Mouse (Mus musculus): Measurements from ENCODE around the gene Tmem40. TPM values are rescaled to one million over a fixed set of nuclear protein-coding genes. Genes with fewer than 3 reads are reported as not detected.

Gene Tmem40
- under 1 TPM; 0.40 to 0.71 TPM for total RNA-seq (2021)

- DNase-seq, result no peak
Measured at GRCm38 (mm10) chr6:115761995-115762756, at the start of gene Tmem40. Tmem40 (minus strand) TSS chr6:115762410.

DNA sequence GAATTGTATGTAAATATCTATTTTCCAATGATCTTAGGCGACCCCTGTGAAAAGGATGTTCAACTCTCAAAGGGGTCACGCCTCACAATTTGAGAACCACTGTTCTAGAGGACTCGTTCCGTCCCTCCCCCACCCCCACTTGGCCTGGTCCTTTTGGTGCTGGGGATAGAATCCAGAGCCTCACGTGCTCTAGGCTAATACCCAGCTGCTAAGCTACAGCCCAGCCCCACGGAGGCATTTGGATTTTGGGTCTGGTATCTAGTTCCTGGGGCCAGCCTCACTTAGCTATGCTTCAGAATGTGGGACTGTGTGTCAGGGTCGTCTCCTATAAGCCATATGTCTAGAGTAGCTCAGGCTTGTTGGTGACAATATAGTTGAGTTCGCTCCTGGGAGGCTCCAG, 49.4 kb upstream of the Tmem40 start:
- DNase-seq, result no peak

- peak; percentile 86 to 87 for DNase-seq
Measured at GRCm38 (mm10) chr6:115808488-115809231, 46.5 kb upstream of the Tmem40 start, which contains the start of gene Rpl32. Rpl32 (minus strand) TSS chr6:115808747.

DNA sequence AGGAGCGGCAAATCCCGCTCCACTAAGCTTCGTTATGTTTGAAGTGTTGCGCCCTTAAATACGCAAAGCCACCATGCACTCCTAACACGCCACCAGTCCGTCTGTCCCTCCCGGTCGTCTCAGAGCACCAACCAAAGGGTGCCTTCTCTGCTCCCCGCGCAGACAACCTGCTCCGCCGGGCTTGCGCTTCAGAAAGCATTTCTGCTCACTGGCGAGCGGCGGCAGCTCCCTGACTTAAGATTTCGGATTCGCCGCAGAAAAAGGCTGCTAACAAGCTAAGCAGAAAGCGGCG, 45.9 kb upstream of the Tmem40 start:
- DNase-seq, result no peak

- no peak for DNase-seq
Measured at GRCm38 (mm10) chr6:115807464-115808195, 45.4 kb upstream of the Tmem40 start.

DNA sequence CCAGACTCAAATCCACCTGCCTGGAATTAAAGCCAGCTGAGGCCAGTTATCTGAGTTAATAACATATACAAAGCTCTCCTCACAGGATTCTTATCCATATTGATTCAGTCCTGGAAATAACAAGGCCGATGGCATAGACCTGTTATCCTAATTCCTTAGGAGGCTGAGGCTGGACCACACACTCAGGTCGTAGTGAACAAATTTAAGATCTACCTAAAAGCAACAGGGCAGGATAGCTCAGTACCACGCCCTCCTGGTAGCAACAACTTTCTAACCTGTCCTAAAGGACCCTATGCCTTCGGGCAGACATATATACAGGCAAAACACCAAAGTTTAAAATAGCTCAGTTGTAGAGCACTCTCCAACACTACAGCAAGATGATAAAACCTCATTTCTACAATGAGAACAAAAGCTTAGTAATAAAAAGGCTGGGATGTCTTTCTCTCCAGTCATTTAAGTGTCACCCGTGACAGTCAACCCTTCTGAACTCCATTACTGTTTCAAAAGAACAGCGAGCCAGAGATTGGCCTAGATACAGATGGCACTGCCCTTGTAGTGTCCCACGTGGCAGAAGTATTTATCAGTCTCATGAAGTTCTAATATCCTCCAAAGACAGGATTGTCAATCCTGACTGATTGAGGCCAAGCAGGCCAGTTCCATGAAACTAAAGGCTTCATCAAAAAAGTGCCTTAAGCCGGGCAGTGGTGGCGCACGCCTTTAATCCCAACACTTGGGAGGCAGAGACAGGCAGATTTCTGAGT, 42.4 kb upstream of the Tmem40 start:
- no peak for DNase-seq

DNA sequence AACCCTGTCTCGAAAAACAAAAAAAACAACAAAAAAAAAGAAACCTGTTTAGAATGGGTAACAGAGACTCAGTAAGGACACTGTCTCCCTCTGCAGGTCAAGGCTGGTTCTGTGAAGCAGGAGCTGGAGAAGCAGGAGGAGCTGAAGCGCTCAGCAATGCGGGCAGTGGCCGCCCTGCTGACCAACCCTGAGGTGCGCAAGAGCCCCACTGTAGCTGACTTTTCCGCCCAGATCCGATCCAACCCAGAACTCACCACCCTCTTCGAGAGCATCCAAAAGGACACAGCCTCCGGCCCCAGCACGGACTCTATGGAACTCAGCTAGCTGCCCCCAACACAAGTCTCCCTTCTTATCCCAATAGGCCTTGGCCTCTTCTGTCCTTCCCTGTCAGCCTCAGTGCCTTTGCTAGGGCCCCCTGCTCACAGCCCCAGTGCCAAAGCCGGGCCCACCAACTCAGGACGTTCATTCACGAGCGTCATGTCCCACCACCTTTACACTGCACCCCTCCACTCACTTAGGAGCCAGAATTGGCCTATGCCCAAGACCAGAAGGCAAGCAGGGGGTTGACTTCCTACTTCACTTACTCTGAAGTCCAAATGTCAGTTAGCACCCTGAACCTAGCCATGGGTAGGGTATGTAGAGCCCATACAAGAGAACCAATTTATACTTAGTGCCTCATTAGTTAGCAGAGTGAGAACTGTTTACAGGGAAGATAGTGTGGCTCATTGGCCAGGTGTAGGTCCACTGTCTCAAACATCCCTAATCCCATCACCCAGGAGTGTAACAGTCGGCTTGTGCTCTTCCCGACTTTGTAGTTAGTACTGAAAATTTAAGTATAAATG, 41.6 kb upstream of the Tmem40 start:
- peak; percentile 60 to 68 for DNase-seq

GRCm38 (mm10) chr6:115801811-115802210, 39.6 kb upstream of the Tmem40 start:
- no peak for DNase-seq

GRCm38 (mm10) chr6:115792691-115793215, 30.5 kb upstream of the Tmem40 start:
- no peak for DNase-seq

GRCm38 (mm10) chr6:115791842-115792686, 29.9 kb upstream of the Tmem40 start:
- no peak for DNase-seq

- no peak for DNase-seq
Measured at GRCm38 (mm10) chr6:115791016-115791415, 28.8 kb upstream of the Tmem40 start.

GRCm38 (mm10) chr6:115782781-115783180, 20.6 kb upstream of the Tmem40 start:
- no peak for DNase-seq

DNA sequence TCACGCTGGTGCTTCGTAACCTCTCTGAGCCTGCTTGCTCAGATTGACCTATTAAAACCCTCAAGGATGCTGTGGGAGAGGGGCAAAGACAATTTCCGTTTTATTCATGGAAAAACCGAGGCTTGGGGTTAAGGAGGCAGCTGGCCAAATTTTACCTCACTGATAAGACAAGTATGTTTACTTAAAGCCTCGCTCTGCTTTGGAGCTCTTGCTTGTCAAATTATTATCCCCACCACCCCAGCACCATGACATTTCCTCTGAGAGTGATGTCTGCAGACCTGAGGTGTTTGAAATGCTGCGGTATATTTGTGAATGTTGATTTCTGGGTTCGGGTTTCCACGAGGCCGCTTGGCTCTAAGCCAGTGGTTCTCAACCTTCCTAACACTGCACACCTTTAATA, 14.2 kb upstream of the Tmem40 start:
- DNase-seq, result no peak

DNA sequence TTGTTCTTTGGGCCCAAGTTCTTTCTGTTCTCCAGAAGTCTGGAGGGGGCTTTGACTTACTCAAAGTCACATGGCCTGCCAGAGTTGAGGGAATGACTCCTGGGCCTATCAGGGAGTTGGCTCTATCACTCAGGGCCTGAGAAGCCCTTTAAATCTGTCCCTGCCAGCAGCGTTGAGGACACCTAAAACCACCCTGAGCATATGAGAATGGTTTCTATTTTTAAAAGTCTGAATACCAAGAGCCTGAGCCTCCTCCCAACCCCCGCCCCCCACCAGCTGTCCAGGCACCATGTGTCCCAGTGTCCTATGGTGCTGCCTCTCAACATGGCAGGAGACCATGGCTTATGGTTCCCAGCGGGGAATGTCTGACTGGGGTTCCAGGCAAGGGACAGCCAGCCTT, 13.6 kb upstream of the Tmem40 start:
- no peak for DNase-seq

GRCm38 (mm10) chr6:115774501-115774921, 12.3 kb upstream of the Tmem40 start, which contains the start of gene Cand2:
Cand2 (plus strand) TSS chr6:115774538.
- DNase-seq, result peak in 1 of 2 experiments; percentile 16

- DNase-seq, result peak in 1 of 2 experiments; percentile 7
Measured at GRCm38 (mm10) chr6:115773966-115774413, 11.8 kb upstream of the Tmem40 start.

- no peak for DNase-seq
Measured at GRCm38 (mm10) chr6:115772604-115773003, 10.4 kb upstream of the Tmem40 start.

DNA sequence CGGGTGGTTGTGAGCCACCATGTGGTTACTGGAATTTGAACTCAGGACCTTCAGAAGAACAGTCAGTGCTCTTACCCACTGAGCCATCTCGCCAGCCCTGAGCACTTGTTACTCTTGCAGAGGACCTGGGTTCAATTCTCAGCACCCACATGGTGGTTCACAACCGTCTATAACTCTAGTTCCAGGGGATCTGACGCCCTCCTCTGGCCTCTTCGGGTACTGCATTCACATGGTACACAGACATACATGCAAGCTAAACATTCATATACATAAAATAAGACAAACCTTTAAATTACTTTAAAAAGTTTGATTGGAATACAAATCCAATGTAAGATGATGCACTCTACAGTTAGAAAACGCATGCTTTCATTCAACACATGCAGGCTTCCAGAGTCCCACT, 10.0 kb upstream of the Tmem40 start:
- DNase-seq, result no peak

DNA sequence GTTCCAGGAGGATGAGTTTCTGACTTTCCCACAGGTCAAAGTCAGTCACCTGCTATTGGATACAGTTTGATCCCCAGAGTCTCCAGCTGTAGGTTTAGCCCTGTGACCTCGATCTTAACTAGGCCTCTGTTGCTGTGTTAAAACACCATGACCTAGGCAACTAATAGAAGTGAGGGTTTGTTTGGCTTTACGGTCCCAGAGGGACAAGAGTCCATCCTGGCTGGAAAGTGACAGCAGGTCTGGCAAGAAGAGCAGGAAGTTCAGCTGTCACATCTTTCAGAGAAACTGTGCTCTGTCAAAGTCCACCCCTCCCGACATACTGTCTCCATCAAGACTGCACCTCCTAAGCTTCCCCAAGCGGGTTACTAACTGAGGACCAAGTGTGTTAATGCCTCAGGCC, 8.6 kb upstream of the Tmem40 start:
- no peak for DNase-seq

- DNase-seq, result no peak
Measured at GRCm38 (mm10) chr6:115770059-115770670, 8.0 kb upstream of the Tmem40 start.
